Mouse (Mus musculus): ENCODE results near the gene Zic5. TPM values are rescaled to one million over a fixed set of nuclear protein-coding genes. Genes with fewer than 3 reads are reported as not detected.
A peak's percentile ranks its signal among the peaks of the same experiment; 100 is the strongest.

The Zic5 gene
- polyA plus RNA-seq, 1 experiment from 2014 or later: 0.11 TPM

- peak; percentile 6; the same call in 1 of the 2 replicates for ATAC-seq (replicated peaks; ENCODE audit: low FRiP score, low read depth)
- peak overlapping the region; percentile 33 for H3K4me3 ChIP-seq (replicated peaks; ENCODE audit: low read depth, low read length)
- 1% methylated on average over 62 of the region's 62 CpGs for WGBS
Observed at GRCm38 (mm10) chr14:122476041-122476821, 10.8 kb upstream of the Zic5 start.

GRCm38 (mm10) chr14:122475557-122476040 is 10.1 kb upstream of the Zic5 start:
- no peaks in the 10 kb centered on the region for H3K36me3 ChIP-seq (ENCODE audit: insufficient read depth, low read length)
- no peak overlapping the region for H3K27ac ChIP-seq
- no peaks in the 10 kb centered on the region for H3K9me3 ChIP-seq (replicated peaks; ENCODE audit: low read length)
- no peak for TF ChIP-seq CTCF (IDR thresholded peaks at IDR 0.05; ENCODE audit: low read depth)
- H3K4me1 ChIP-seq (replicated peaks; ENCODE audit: insufficient read depth, low read length): peaks cover 15% of the 10 kb centered on the region; the same call in 1 of the 2 replicates
- peak overlapping the region; percentile 33 for H3K4me3 ChIP-seq (replicated peaks; ENCODE audit: low read depth, low read length)
- ATAC-seq (replicated peaks; ENCODE audit: low FRiP score, low read depth) (peak; percentile 21; the same call in 1 of the 2 replicates), DNase-seq (ENCODE audit: low spot score) (no peak)
- peaks cover 95% of the 10 kb centered on the region for H3K27me3 ChIP-seq (ENCODE audit: insufficient read depth, low read length)
- H3K4me2 ChIP-seq (ENCODE audit: low read length): peak overlapping the region; percentile 66
- under 1% methylated on average over 56 of the region's 65 CpGs for WGBS
- peak overlapping the region; percentile 8; the same call in 1 of the 2 replicates for H3K9ac ChIP-seq (ENCODE audit: low read depth, low read length)

More at GRCm38 (mm10) chr14:122476041-122476821, 10.8 kb upstream of the Zic5 start:
- TF ChIP-seq CTCF (IDR thresholded peaks at IDR 0.05; ENCODE audit: low read depth): no peak
- DNase-seq (ENCODE audit: low spot score): no peak
- H3K27me3 ChIP-seq (ENCODE audit: insufficient read depth, low read length): peaks cover 95% of the 10 kb centered on the region
- no peak overlapping the region for H3K9ac ChIP-seq (ENCODE audit: low read depth, low read length)
- no peak overlapping the region for H3K27ac ChIP-seq
- no peaks in the 10 kb centered on the region for H3K36me3 ChIP-seq (ENCODE audit: insufficient read depth, low read length)
- H3K4me1 ChIP-seq (replicated peaks; ENCODE audit: insufficient read depth, low read length): peaks cover 15% of the 10 kb centered on the region; the same call in 1 of the 2 replicates
- H3K4me2 ChIP-seq (ENCODE audit: low read length): peak overlapping the region; percentile 66
- no peaks in the 10 kb centered on the region for H3K9me3 ChIP-seq (replicated peaks; ENCODE audit: low read length)

GRCm38 (mm10) chr14:122474891-122475556 is 9.5 kb upstream of the Zic5 start, which contains the start of gene Zic2:
Gene Zic2, plus strand, starts transcription at chr14:122475435.
- 4% methylated on average over 20 of the region's 73 CpGs for WGBS
- DNase-seq (ENCODE audit: low spot score): no peak

GRCm38 (mm10) chr14:122474041-122474890 is 8.8 kb upstream of the Zic5 start:
- ATAC-seq (replicated peaks; ENCODE audit: low FRiP score, low read depth): no peak; the same call in 1 of the 2 replicates
- no peaks in the 10 kb centered on the region for H3K36me3 ChIP-seq (ENCODE audit: insufficient read depth, low read length)
- H3K27ac ChIP-seq: no peak overlapping the region
- no peak for TF ChIP-seq CTCF (IDR thresholded peaks at IDR 0.05; ENCODE audit: low read depth)
- H3K4me2 ChIP-seq (ENCODE audit: low read length): peak overlapping the region; percentile 66
- H3K4me1 ChIP-seq (replicated peaks; ENCODE audit: insufficient read depth, low read length): peaks cover 15% of the 10 kb centered on the region; the same call in 1 of the 2 replicates
- under 1% methylated on average over 51 of the region's 57 CpGs for WGBS
- H3K4me3 ChIP-seq (replicated peaks; ENCODE audit: low read depth, low read length): peak overlapping the region; percentile 33
- H3K9me3 ChIP-seq (replicated peaks; ENCODE audit: low read length): no peaks in the 10 kb centered on the region
- peak; percentile 27 for DNase-seq (ENCODE audit: low spot score)
- H3K9ac ChIP-seq (ENCODE audit: low read depth, low read length): no peak overlapping the region
- H3K27me3 ChIP-seq (ENCODE audit: insufficient read depth, low read length): peaks cover 97% of the 10 kb centered on the region

More at GRCm38 (mm10) chr14:122474891-122475556, 9.5 kb upstream of the Zic5 start, which contains the start of gene Zic2:
- Histone ChIP-seq H3K4me1 (replicated peaks; ENCODE audit: insufficient read depth, low read length) (peaks cover 15% of the 10 kb centered on the region; the same call in 1 of the 2 replicates), H3K36me3 (ENCODE audit: insufficient read depth, low read length) (no peaks in the 10 kb centered on the region), H3K27me3 (ENCODE audit: insufficient read depth, low read length) (peaks cover 96% of the 10 kb centered on the region), H3K9me3 (replicated peaks; ENCODE audit: low read length) (no peaks in the 10 kb centered on the region), H3K4me2 (ENCODE audit: low read length) (peak within 1 kb of the TSS; percentile 66), H3K9ac (ENCODE audit: low read depth, low read length) (peak within 1 kb of the TSS; percentile 8; the same call in 1 of the 2 replicates), H3K27ac (no peak within 1 kb of the TSS), H3K4me3 (replicated peaks; ENCODE audit: low read depth, low read length) (peak within 1 kb of the TSS; percentile 33)
- ATAC-seq (replicated peaks; ENCODE audit: low FRiP score, low read depth): peak; percentile 53; the same call in 1 of the 2 replicates
- TF ChIP-seq CTCF (IDR thresholded peaks at IDR 0.05; ENCODE audit: low read depth): no peak

GRCm38 (mm10) chr14:122473211-122473751 is 7.8 kb upstream of the Zic5 start:
- DNase-seq (ENCODE audit: low spot score): no peak
- ATAC-seq (replicated peaks; ENCODE audit: low FRiP score, low read depth): no peak

More at GRCm38 (mm10) chr14:122473211-122473751, 7.8 kb upstream of the Zic5 start:
- Histone ChIP-seq H3K27me3 (ENCODE audit: insufficient read depth, low read length) (peaks cover 98% of the 10 kb centered on the region), H3K4me1 (replicated peaks; ENCODE audit: insufficient read depth, low read length) (peaks cover 15% of the 10 kb centered on the region; the same call in 1 of the 2 replicates), H3K9me3 (replicated peaks; ENCODE audit: low read length) (no peaks in the 10 kb centered on the region), H3K4me2 (ENCODE audit: low read length) (no peak overlapping the region), H3K27ac (no peak overlapping the region), H3K9ac (ENCODE audit: low read depth, low read length) (no peak overlapping the region), H3K36me3 (ENCODE audit: insufficient read depth, low read length) (no peaks in the 10 kb centered on the region), H3K4me3 (replicated peaks; ENCODE audit: low read depth, low read length) (no peak overlapping the region)
- 2% methylated on average over 17 of the region's 17 CpGs for WGBS
- TF ChIP-seq CTCF (IDR thresholded peaks at IDR 0.05; ENCODE audit: low read depth): no peak
